Mouse (Mus musculus) liver, embryonic 14.5 days (tissue): ENCODE results near the gene Baiap2l2. TPM values are rescaled to one million over a fixed set of nuclear protein-coding genes. Genes with fewer than 3 reads are reported as not detected.

Experiments used
- ATAC-seq: fragments of 200-750 bp; cut with Nextera tagmentation; 2 replicates; pipeline ENCODE4 v1.8.0; 2017; ENCODE audit warnings: moderate number of reproducible peaks, mild to moderate bottlenecking, moderate library complexity; ENCODE audit not compliant: insufficient read depth
- DNase-seq, 3 experiments: peaks; one replicate each; pipeline ENCODE4 v3.0.0-alpha.2; 2012 to 2013; ENCODE audit warnings: low read depth in 3 of 3, low spot score in 3 of 3
- H3K27ac ChIP-seq: fragments of 300-500 bp; sonication (generic); 2 replicates; pipeline ENCODE4 v1.5.1; 2014; ENCODE audit warnings: moderate library complexity, mild to moderate bottlenecking, control low read depth, inconsistent platforms
- H3K27me3 ChIP-seq: fragments of 300-500 bp; sonication (generic); 2 replicates; pipeline ENCODE4 v1.6.1; 2014; ENCODE audit warnings: mild to moderate bottlenecking, low read length, moderate library complexity; ENCODE audit not compliant: control insufficient read depth, insufficient read depth
- H3K36me3 ChIP-seq: fragments of 300-500 bp; sonication (generic); replicated peaks from 2 replicates; pipeline ENCODE4 v1.6.1; 2014; ENCODE audit warnings: low read depth; ENCODE audit not compliant: control insufficient read depth, insufficient read depth
- H3K4me1 ChIP-seq, 2 experiments: fragments of 200-500 bp in 1 of 2; fragments of 300-500 bp in 1 of 2; sonication (generic) in 1 of 2; replicated peaks; 2 replicates each; pipeline ENCODE4 v1.6.1; 2012 to 2014; ENCODE audit warnings: antibody characterized with exemption in 1 of 2, inconsistent platforms in 1 of 2, low read length in 1 of 2; ENCODE audit not compliant: control insufficient read depth in 2 of 2, insufficient read depth in 2 of 2
- H3K4me2 ChIP-seq: fragments of 300-500 bp; sonication (generic); 2 replicates; pipeline ENCODE4 v1.6.1; 2014; ENCODE audit warnings: low read depth, mild to moderate bottlenecking, control low read depth, moderate library complexity
- H3K4me3 ChIP-seq, 2 experiments: fragments of 200-500 bp in 1 of 2; fragments of 300-500 bp in 1 of 2; sonication (generic) in 1 of 2; 2 replicates each; pipeline ENCODE4 v1.5.1; 2012 to 2014; ENCODE audit warnings: low read depth in 2 of 2, low read length in 2 of 2, mild to moderate bottlenecking in 2 of 2, control low read depth in 1 of 2, inconsistent platforms in 1 of 2, moderate library complexity in 1 of 2; ENCODE audit not compliant: insufficient read depth in 1 of 2
- H3K9ac ChIP-seq: fragments of 300-500 bp; sonication (generic); replicated peaks from 2 replicates; pipeline ENCODE4 v1.6.1; 2014; ENCODE audit warnings: mild to moderate bottlenecking, control low read depth, moderate library complexity
- H3K9me3 ChIP-seq: fragments of 300-500 bp; sonication (generic); 2 replicates; pipeline ENCODE4 v1.6.1; 2016; ENCODE audit warnings: low read length, mixed read lengths; ENCODE audit not compliant: control insufficient read depth
- CTCF ChIP-seq: IDR thresholded peaks from 2 replicates; pipeline ENCODE4 v1.5.1; 2016; ENCODE audit warnings: antibody characterized with exemption, low read depth, control low read depth
- EP300 ChIP-seq: IDR thresholded peaks from 2 replicates; pipeline ENCODE4 v1.6.1; 2016; ENCODE audit warnings: antibody characterized with exemption, low read depth
- WGBS: fragments of 180-500 bp; shearing (Covaris S2); extraction: QIAGEN DNeasy Blood & Tissue Kit; methylation state at CpG from one replicate; pipeline ENCODE4 v1.1.7; 2014; ENCODE audit not compliant: insufficient replicate concordance; 5-methylcytosine and 5-hydroxymethylcytosine counted together
- polyA plus RNA-seq, 2 experiments: library from polyadenylated mRNA; depleted of rRNA in 1 of 2; stranded (reverse) in 1 of 2; unstranded in 1 of 2; fragments of >200 nt; fragmentation: Nextera tagmentation in 1 of 2; extraction: Ambion mirVana in 1 of 2; gene quantifications; 2 replicates each; pipeline versions ENCODE4 v1.2.1 to v1.2.3; 2012 to 2014

Gene Baiap2l2
- polyA plus RNA-seq, 2 experiments, result 1.2 to 3.9 TPM

DNA sequence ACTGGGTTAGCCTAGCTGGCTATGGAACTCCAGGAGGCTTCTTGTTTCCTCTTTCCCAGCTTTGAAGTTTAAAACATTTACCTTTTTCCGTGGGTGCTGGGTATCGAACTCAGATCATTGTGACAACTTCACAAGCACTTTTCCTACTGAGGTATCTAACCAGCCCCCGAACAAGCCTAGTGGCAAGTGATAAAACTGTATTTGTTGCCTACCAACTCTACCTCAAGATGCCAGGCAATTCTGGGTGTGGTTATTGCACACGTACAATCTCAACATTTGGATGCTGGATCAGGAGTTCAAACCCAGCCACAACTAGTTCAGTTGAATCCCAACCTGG is 43.6 kb upstream of the Baiap2l2 start:
- DNase-seq (no peak), ATAC-seq (no peak)
- Histone ChIP-seq H3K9me3 (no peaks in the 10 kb centered on the region), H3K36me3 (no peaks in the 10 kb centered on the region), H3K27ac (peak overlapping the region; percentile 73), H3K4me3 (no peak overlapping the region), H3K27me3 (no peaks in the 10 kb centered on the region), H3K9ac (no peak overlapping the region; the same call in 1 of the 2 replicates), H3K4me2 (peak overlapping the region; percentile 73), H3K4me1 (peaks cover 17 to 44% of the 10 kb centered on the region in 2 experiments)
- TF ChIP-seq CTCF (no peak), EP300 (no peak)
- WGBS, result 54% methylated on average over 4 of the region's 4 CpGs

GRCm38 (mm10) chr15:79328058-79328938 is 43.0 kb upstream of the Baiap2l2 start, which contains the start of gene Pla2g6:
Pla2g6 (minus strand) TSS chr15:79328390.
- Histone ChIP-seq H3K9ac (peak within 1 kb of the TSS; percentile 97), H3K27me3 (no peaks in the 10 kb centered on the region), H3K27ac (peak within 1 kb of the TSS; percentile 93), H3K9me3 (no peaks in the 10 kb centered on the region), H3K4me3 (peak within 1 kb of the TSS; percentile 76 to 93), H3K36me3 (no peaks in the 10 kb centered on the region), H3K4me1 (peaks cover 17 to 44% of the 10 kb centered on the region in 2 experiments), H3K4me2 (peak within 1 kb of the TSS; percentile 73)
- WGBS, result 1% methylated on average over 44 of the region's 46 CpGs
- peak; percentile 94 for ATAC-seq
- TF ChIP-seq EP300 (peak; percentile 43; the same call in 1 of the 2 replicates), CTCF (no peak)
- peak; percentile 96 to 98 (median 97) for DNase-seq

- TF ChIP-seq EP300 (no peak), CTCF (0 out of 2 replicates have a peak, but pooled peaks have one; percentile 2)
- peak; percentile 11; the same call in 1 of the 2 replicates for ATAC-seq
- peaks cover 24 to 47% of the 10 kb centered on the region in 2 experiments for H3K4me1 ChIP-seq
Measured at GRCm38 (mm10) chr15:79326971-79327961, 41.9 kb upstream of the Baiap2l2 start.

GRCm38 (mm10) chr15:79326264-79326663 is 40.9 kb upstream of the Baiap2l2 start:
- TF ChIP-seq EP300 (no peak), CTCF (no peak)
- H3K27ac ChIP-seq, result no peak overlapping the region
- no peak overlapping the region; a peak in 2 of 4 replicates for H3K4me3 ChIP-seq
- DNase-seq (no peak), ATAC-seq (no peak)
- no peaks in the 10 kb centered on the region for H3K9me3 ChIP-seq
- no peak overlapping the region for H3K9ac ChIP-seq
- no peaks in the 10 kb centered on the region for H3K27me3 ChIP-seq
- no peaks in the 10 kb centered on the region for H3K36me3 ChIP-seq
- 52% methylated on average over 4 of the region's 4 CpGs for WGBS
- H3K4me1 ChIP-seq, result peaks cover 24 to 56% of the 10 kb centered on the region in 2 experiments
- H3K4me2 ChIP-seq, result peak overlapping the region; percentile 73

More at GRCm38 (mm10) chr15:79326971-79327961, 41.9 kb upstream of the Baiap2l2 start:
- Histone ChIP-seq H3K4me3 (peak overlapping the region; percentile 76 to 93), H3K27ac (peak overlapping the region; percentile 93), H3K4me2 (peak overlapping the region; percentile 73), H3K27me3 (no peaks in the 10 kb centered on the region), H3K9ac (peak overlapping the region; percentile 97), H3K9me3 (no peaks in the 10 kb centered on the region), H3K36me3 (no peaks in the 10 kb centered on the region)
- 14% methylated on average over 20 of the region's 20 CpGs for WGBS
- no peak for DNase-seq
